Mouse (Mus musculus): ENCODE measurements around the gene Dnajc25. TPM values are rescaled to one million over a fixed set of nuclear protein-coding genes. Genes with fewer than 3 reads are reported as not detected.

Dnajc25 gene
- total RNA-seq (2021) = 1 to 10 TPM; 5.8 to 6.3 TPM
- long read RNA-seq, experiment 1, full-length matches to known transcripts = 1 of 1 reads
- long read RNA-seq, experiment 1, partial matches to known transcripts = 0 of 1 reads
- long read RNA-seq, experiment 1, other reads (novel, unspliced or antisense) = 0 of 1 reads
- long read RNA-seq, experiment 2, full-length matches to known transcripts = 8 of 9 reads
- long read RNA-seq, experiment 2, partial matches to known transcripts = 0 of 9 reads
- long read RNA-seq, experiment 2, other reads (novel, unspliced or antisense) = 1 of 9 reads

- DNase-seq (ENCODE audit: low spot score in 2 of 2) = no peak
These were observed at the start of gene Dnajc25 for GRCm38 (mm10) chr4:58994762-58995161. Gene Dnajc25 (plus strand): TSS chr4:58995062.

GRCm38 (mm10) chr4:58948391-58948790 is 46.5 kb upstream of the Dnajc25 start:
- DNase-seq (ENCODE audit: low spot score in 2 of 2) = no peak

DNA sequence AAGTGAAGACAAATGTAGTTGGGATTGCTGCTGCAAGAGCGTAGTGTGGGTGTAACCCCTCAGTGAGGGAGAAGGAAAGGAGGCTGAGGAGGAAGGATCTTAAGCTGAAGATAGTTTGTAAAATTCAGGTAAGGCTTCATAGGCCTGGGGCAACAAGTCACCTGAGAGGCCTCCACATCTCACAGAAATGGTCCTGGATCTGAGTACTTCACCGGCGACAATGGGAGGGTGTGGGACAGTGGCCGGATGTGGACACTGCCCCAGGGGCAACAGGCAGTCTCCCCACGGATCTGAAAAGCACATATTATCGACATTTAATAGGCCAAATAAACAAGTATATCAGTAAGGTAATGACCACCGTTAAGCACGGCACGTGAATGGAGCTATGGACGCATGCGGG is 42.2 kb upstream of the Dnajc25 start:
- DNase-seq (ENCODE audit: low spot score in 2 of 2) = no peak

- no peak for DNase-seq (ENCODE audit: low spot score in 2 of 2)
These were observed 33.1 kb upstream of the Dnajc25 start for GRCm38 (mm10) chr4:58961719-58962118.

DNA sequence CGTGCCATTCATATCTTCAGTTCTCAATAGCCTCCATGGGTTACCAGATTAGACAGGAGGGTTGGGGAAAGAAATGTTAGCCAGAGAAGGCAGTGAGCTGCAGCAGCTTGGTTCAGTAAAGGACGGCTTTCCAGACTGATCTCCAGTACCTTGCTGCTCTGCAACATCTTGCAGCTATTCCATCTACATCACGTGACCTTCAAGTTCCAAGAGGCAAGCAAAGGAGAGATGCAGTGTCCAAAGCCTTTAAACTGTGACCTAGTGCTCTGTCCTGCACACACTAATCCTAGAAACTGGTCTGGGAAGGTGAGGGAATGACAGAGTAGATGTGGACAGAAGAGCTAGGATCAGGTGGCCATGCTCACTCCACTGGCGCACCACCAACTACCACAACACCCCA is 31.6 kb upstream of the Dnajc25 start:
- no peak for DNase-seq (ENCODE audit: low spot score in 2 of 2)

GRCm38 (mm10) chr4:58965136-58965535 is 29.7 kb upstream of the Dnajc25 start:
- DNase-seq (ENCODE audit: low spot score in 2 of 2) = no peak

DNA sequence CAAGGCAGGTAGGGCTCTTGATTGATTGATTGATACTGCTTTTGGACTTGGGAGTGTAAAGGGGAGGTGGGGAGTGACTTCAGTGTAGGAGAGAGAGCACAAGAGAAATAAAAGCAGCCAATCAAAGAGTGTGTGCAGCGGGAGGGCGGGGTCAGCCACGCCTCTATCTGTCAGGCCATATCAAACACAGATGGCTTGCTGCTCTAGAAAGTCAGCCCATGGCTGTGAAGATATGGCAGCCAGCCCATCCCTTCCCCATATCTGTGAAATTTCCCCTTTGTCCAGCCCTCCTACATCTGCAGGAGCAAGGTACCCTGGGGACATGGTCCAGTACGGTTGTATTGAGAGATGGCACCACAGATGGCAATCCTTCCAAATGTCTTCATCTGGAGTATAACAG is 24.2 kb upstream of the Dnajc25 start:
- no peak for DNase-seq (ENCODE audit: low spot score in 2 of 2)

DNA sequence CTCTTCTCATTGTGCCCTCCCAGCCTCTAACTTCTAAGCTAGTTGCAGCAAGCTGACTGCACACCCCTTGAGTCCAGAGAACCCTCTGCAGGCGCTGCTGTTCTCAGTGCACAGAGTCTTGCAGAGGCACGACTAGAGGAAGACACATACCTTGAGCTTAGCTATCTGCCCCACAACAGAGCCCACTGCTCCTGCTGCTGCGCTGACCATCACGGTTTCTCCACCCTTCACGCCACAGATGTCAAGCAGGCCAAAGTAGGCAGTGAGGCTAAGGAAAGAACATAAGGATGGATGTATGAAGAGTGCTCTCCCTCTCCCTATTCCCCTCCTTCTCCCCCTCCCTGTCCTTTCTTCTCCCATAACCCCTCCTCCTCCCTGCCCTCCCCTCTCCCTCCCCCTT is 19.2 kb upstream of the Dnajc25 start:
- no peak for DNase-seq (ENCODE audit: low spot score in 2 of 2)

- no peak for DNase-seq (ENCODE audit: low spot score in 2 of 2)
These were observed 13.4 kb upstream of the Dnajc25 start for GRCm38 (mm10) chr4:58981421-58981820.

- DNase-seq (ENCODE audit: low spot score in 2 of 2) = no peak
These were observed 12.1 kb upstream of the Dnajc25 start for GRCm38 (mm10) chr4:58982806-58983205.

DNA sequence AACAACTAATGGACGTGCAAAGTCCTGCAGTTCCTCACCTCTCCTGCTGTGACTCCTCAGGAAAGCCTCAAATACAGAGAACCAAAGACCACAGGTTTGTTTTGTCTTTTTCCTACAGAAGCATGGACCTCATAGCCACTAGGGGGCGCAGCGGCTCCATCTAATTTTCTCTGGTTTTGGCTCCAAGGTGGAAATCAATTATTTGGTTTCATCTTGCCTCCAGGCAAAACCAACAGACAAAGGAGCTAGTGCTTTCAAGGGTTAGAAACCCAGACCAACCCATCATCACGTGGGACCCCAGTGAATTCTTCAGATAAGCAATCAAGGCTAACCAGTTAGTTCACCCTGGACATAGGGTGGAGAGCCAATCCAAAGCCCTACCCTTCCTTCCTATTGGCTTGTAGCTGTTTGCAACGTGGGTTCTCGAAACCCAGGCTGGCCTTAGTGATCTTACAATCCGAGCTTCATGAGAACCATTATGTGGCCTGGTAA is 9.7 kb upstream of the Dnajc25 start:
- peak; percentile 84 for DNase-seq (ENCODE audit: low spot score in 2 of 2)

GRCm38 (mm10) chr4:58986540-58987190 is 8.2 kb upstream of the Dnajc25 start, which contains the start of gene Ptgr1:
Gene Ptgr1 (minus strand): TSS chr4:58987119.
- DNase-seq (ENCODE audit: low spot score in 2 of 2) = peak; percentile 73 to 87

DNA sequence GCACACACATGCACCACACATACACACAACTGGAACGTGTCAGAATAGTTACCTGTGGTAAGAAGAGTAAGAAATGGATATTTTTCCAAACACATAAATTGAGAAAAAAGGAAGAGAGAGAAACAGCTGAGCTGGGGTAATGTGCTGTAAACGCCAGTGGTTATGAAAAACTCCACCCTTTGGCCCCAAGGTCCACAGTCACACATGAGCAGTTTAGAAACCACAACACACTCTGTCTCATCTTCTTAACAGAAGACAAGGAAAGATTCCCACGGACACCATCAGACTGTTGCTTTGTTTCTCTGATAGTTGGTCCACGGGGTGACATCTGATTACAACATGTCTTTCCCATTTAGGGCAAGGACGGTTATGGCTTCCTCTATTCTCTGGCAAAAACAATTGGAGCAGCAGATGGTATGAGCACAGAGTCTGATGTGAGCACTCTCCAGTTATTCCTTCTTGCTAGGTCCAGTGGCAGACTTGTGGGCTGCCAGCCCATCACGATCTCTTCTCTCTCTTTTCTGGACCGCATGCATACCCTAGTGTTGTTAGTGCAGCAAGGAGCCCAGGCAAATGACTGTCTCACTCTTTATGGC is 5.5 kb upstream of the Dnajc25 start:
- DNase-seq (ENCODE audit: low spot score in 2 of 2) = no peak

- no peak for DNase-seq (ENCODE audit: low spot score in 2 of 2)
These were observed 4.0 kb upstream of the Dnajc25 start for GRCm38 (mm10) chr4:58990609-58991434.

DNA sequence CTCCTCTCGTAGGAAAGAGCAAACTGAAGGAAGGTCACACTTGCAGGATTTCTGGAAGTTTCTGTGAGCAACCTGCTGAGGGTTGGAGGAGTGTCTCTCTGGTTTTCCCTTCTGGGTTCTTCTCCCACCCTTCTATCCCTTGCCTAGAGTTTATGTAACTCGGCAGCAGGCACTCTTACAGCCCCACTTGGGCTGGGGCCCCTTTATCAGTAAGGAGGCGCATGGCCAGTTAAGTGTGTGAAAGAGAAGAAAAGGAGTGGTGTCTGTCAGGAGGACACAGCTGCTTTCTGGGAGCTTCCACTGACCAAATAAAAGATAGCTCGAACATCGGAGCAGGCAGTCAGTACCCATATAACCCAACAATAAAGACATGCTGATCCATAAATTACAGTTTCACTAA is 2.7 kb upstream of the Dnajc25 start:
- DNase-seq (ENCODE audit: low spot score in 2 of 2) = no peak

DNA sequence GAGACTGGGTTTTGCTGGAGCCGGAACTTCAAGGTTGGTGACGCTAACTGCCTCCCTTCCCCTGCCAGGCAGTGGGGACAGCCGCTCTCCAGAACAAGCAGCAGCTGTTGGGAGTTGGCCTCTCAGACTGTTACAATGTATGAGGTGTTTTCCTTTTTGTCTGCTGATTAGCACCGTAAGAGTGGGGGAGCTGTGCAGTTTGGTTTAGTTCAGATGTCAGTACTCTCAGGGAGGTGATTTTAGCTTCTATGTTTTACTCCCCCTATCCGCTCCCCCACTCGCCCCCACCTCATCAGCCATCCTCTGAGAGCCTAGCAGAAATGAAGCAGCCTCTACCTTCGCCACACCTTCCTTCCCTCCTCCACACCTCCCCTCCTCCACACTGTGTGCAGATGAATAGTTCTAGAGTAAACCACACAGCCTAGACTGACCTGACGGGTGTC is 410 bp downstream of the Dnajc25 start:
- no peak for DNase-seq (ENCODE audit: low spot score in 2 of 2)

- DNase-seq (ENCODE audit: low spot score in 2 of 2) = no peak
These were observed 2.2 kb downstream of the Dnajc25 start for GRCm38 (mm10) chr4:58997081-58997480.

GRCm38 (mm10) chr4:58998688-58999087 is 3.8 kb downstream of the Dnajc25 start:
- DNase-seq (ENCODE audit: low spot score in 2 of 2) = no peak

- DNase-seq (ENCODE audit: low spot score in 2 of 2) = peak; percentile 74 to 85
These were observed 4.8 kb downstream of the Dnajc25 start for GRCm38 (mm10) chr4:58999686-59000085.

- no peak for DNase-seq (ENCODE audit: low spot score in 2 of 2)
These were observed 5.8 kb downstream of the Dnajc25 start for GRCm38 (mm10) chr4:59000614-59001013.

Measured in layer of hippocampus, postnatal 14 days (tissue).